Mouse (Mus musculus): ENCODE results near the gene C87414. TPM values are rescaled to one million over a fixed set of nuclear protein-coding genes. Genes with fewer than 3 reads are reported as not detected.
"Not testable (repeated sequence)": the region's sequence is repeated elsewhere in the genome, so short reads cannot be mapped to it uniquely, and the experiment has no call there.

The C87414 gene
- not detected in 2 replicates for polyA plus RNA-seq (2014; fragmentation: Nextera tagmentation; extraction: Ambion mirVana)

GRCm38 (mm10) chr5:93671451-93671850, at the start of gene C87414:
Gene C87414, minus strand, starts transcription at chr5:93671551.
- DNase-seq; H3K9me3 ChIP-seq (ENCODE audit: low read depth, low read length); H3K36me3 ChIP-seq (ENCODE audit: insufficient read depth); H3K27me3 ChIP-seq (ENCODE audit: insufficient read depth, low read length); H3K4me2 ChIP-seq; H3K9ac ChIP-seq; H3K4me1 ChIP-seq (ENCODE audit: insufficient read depth); H3K4me3 ChIP-seq (ENCODE audit: low read depth, low read length); ATAC-seq (ENCODE audit: insufficient read depth); H3K27ac ChIP-seq (ENCODE audit: low read depth): not testable (repeated sequence)
- no CpG with 5 or more reads among the region's 3 CpGs for WGBS

DNA sequence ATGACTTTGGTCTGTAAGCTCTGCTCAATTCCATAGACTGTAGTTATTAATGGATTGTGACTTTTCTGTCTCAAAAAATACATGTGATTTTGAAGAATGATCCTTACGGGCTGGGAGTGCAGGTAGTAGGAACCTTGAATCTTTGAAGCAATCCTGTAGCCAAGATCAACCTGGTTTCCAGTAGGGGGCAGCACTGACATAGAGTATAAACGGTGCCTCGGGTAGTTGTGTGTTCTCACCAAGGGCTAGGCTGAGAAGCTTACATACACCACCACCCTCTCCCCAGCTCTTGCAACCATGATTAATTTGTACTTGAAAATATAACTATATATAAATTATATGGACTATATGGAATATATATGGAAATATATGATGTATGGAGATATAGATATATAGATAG, 13.3 kb upstream of the C87414 start:
- WGBS = 70% methylated on average over 3 of the region's 3 CpGs
- H3K27me3 ChIP-seq (ENCODE audit: insufficient read depth, low read length); ATAC-seq (ENCODE audit: insufficient read depth); H3K4me2 ChIP-seq; H3K9ac ChIP-seq; H3K4me3 ChIP-seq (ENCODE audit: low read depth, low read length); H3K4me1 ChIP-seq (ENCODE audit: insufficient read depth); DNase-seq; H3K36me3 ChIP-seq (ENCODE audit: insufficient read depth); H3K27ac ChIP-seq (ENCODE audit: low read depth); H3K9me3 ChIP-seq (ENCODE audit: low read depth, low read length): not testable (repeated sequence)

Other genes starting within 250 kb of the C87414 start
- not detected in 2 replicates for gene Gm16427, start 131.4 kb downstream of the C87414 start, polyA plus RNA-seq (2014; fragmentation: Nextera tagmentation; extraction: Ambion mirVana)
- not detected in 2 replicates for gene Gm7792, start 172.2 kb upstream of the C87414 start, polyA plus RNA-seq (2014; fragmentation: Nextera tagmentation; extraction: Ambion mirVana)

Data from lung, embryonic 14.5 days (tissue).